Mouse (Mus musculus): ENCODE measurements around the gene Tlk1.
A peak's percentile ranks its signal among the peaks of the same experiment; 100 is the strongest.
"Not testable (repeated sequence)": the region's sequence is repeated elsewhere in the genome, so short reads cannot be mapped to it uniquely, and the experiment has no call there.

Gene Tlk1

GRCm38 (mm10) chr2:70831709-70832350, 6.3 kb upstream of the Tlk1 start:
- no peak for DNase-seq

- DNase-seq, result no peak
Measured at GRCm38 (mm10) chr2:70830683-70831082, 5.2 kb upstream of the Tlk1 start.

GRCm38 (mm10) chr2:70829946-70830610, 4.5 kb upstream of the Tlk1 start:
- no peak for DNase-seq

- no peak for DNase-seq
Measured at GRCm38 (mm10) chr2:70827780-70828179, 2.3 kb upstream of the Tlk1 start.

GRCm38 (mm10) chr2:70826436-70827230, 1.1 kb upstream of the Tlk1 start:
- no peak for DNase-seq

GRCm38 (mm10) chr2:70824838-70825370, 624 bp downstream of the Tlk1 start:
- peak in 1 of 2 experiments; percentile 81 for DNase-seq

- no peak for DNase-seq
Measured at GRCm38 (mm10) chr2:70823926-70824800, 1.4 kb downstream of the Tlk1 start.

GRCm38 (mm10) chr2:70823434-70823833, 2.1 kb downstream of the Tlk1 start:
- DNase-seq, result no peak

- DNase-seq, result no peak
Measured at GRCm38 (mm10) chr2:70816939-70817338, 8.6 kb downstream of the Tlk1 start.

- no peak for DNase-seq
Measured at GRCm38 (mm10) chr2:70816016-70816415, 9.5 kb downstream of the Tlk1 start.

- no peak for DNase-seq
Measured at GRCm38 (mm10) chr2:70813608-70814007, 11.9 kb downstream of the Tlk1 start.

GRCm38 (mm10) chr2:70811476-70811875, 14.1 kb downstream of the Tlk1 start:
- DNase-seq, result no peak

GRCm38 (mm10) chr2:70809921-70810320, 15.6 kb downstream of the Tlk1 start:
- DNase-seq, result no peak

- no peak for DNase-seq
Measured at GRCm38 (mm10) chr2:70808681-70809080, 16.8 kb downstream of the Tlk1 start.

GRCm38 (mm10) chr2:70807678-70808077, 17.9 kb downstream of the Tlk1 start:
- DNase-seq, result not testable (repeated sequence)

- DNase-seq, result no peak
Measured at GRCm38 (mm10) chr2:70806020-70806419, 19.5 kb downstream of the Tlk1 start.

- DNase-seq, result not testable (repeated sequence)
Measured at GRCm38 (mm10) chr2:70803696-70804095, 21.8 kb downstream of the Tlk1 start.

GRCm38 (mm10) chr2:70802658-70803057, 22.9 kb downstream of the Tlk1 start:
- peak in 1 of 2 experiments; percentile 43 for DNase-seq

- DNase-seq, result no peak
Measured at GRCm38 (mm10) chr2:70801543-70801942, 24.0 kb downstream of the Tlk1 start.

GRCm38 (mm10) chr2:70800396-70800795, 25.1 kb downstream of the Tlk1 start:
- no peak for DNase-seq

- no peak for DNase-seq
Measured at GRCm38 (mm10) chr2:70793276-70793675, 32.3 kb downstream of the Tlk1 start.

- no peak for DNase-seq
Measured at GRCm38 (mm10) chr2:70790246-70790645, 35.3 kb downstream of the Tlk1 start.

Data from cerebellum, postnatal 25 days (tissue).